Mouse (Mus musculus): ENCODE measurements around the gene 5730409E04Rik.

The 5730409E04Rik gene

DNA sequence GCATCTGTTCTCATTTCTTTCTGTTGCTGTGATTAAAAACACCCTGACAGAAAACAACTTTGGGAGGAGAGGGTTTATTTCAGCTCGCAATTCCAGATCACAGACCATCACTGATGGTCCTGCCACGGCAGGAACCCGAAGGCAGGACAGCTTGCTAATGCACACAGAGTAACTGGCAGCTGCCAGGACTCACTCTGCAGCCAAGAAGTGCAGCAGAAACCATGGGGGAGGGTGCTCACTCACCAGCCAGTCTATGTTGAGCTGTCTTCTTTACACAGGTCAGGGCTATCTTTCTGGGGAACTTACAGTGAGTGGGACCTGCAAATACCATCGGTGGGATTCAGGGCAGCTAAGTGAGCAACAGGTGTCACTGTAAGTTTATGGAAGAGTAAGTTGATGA, 27.8 kb downstream of the 5730409E04Rik start:
- no peak for DNase-seq (ENCODE audit: low read depth, low spot score)

DNA sequence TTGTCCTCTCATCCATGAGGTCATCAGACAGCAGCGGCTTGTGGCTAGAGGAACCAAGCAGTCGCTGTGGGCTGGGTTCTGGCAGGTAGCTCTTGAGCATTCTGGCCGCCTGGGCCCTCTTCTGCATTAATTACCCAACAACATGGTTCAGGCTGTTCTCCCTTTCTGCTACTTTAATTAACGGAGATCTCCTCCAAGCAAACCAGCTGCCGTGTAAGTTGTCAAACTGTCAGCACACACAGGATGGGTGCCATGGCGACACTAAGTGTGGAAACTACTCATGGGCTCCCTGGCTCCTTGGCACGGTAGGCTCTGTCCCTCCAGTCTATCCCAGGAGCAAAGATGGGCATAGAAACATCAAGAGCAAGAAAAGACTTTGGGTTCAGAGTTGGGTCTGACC, 29.7 kb downstream of the 5730409E04Rik start:
- DNase-seq (ENCODE audit: low read depth, low spot score), result no peak

DNA sequence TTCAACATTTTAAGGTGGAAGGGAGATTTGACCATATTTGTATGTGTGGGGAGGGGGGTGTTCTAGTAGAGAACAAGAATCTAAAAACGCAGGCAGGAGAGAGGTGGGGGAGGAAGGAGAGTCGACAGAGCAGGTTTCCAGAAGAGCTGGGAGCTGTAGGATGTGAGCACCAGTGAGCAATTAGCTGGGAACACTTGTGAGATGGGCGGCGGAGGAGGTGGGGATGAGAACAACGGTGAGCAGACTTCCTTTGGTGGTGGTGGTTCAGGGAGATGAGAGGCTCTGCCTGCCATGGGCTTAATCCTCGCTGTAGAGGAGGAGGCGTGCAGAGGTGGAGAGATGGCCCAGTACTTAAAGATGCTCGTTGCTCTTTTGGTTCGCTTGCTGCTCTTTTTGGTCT, 32.3 kb downstream of the 5730409E04Rik start:
- no peak for DNase-seq (ENCODE audit: low read depth, low spot score)

DNA sequence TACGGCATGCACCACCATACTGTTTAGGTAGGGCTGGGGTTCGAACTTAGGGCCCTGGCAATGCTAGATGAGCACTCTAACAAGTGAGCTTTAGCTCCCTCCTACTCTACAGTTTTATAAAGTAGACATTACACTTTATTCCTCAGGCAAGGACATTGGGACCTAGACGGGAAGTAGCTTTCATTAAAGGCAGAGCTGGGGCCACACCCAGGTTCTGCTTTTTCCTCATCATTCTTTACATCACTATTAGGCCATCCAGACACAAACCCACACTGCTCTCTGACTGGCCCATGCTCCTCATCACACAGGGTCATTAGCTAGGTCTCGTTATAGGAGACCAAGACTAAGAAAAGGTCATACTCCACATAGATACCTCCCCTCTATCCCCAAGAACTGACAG, 34.2 kb downstream of the 5730409E04Rik start:
- DNase-seq (ENCODE audit: low read depth, low spot score), result no peak

- DNase-seq (ENCODE audit: low read depth, low spot score), result no peak
Observed at GRCm38 (mm10) chr4:126644333-126644963, 34.8 kb downstream of the 5730409E04Rik start.

DNA sequence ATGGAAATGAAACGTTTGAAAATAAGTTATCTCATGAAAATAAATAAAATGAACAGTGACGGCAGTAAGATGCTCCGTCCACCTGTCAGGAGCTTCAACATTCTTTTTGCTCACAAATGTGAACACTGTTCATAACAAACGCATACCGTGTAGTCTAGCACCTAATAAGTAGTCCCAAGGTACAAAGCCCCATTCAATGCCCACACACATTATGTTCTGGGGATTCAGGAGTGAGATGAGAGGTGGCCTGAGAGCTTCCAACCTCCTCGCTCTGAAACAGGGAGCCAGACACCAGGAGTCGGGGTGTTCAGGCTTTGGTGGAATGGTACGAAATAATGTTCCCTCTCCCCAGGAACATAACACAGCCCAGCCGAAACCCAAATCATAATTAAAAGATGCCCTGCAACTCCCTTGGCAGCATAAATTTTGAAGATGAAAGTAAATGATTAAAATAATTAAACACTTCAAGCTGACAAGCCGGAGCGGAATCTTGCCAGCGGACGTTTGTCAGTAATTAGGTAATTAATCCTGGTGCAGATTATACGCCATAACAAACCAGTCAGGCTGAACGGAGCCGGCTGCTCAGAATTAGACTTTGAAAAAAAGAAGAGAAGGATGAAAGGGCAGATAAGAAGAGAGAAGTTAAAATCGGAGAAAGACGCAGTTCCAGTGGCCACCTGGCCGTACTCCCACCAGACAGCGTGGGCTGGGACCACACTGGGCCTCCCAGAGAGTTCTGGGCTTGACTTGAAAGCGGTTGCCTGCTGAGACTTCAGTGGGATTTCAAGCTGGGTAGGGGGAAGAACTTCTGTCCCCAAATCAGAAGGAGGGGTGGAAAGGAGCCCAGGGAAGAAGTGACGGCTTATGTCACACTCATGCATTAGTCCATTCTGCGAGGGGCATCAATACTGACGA, 38.6 kb downstream of the 5730409E04Rik start:
- no peak for DNase-seq (ENCODE audit: low read depth, low spot score)

DNA sequence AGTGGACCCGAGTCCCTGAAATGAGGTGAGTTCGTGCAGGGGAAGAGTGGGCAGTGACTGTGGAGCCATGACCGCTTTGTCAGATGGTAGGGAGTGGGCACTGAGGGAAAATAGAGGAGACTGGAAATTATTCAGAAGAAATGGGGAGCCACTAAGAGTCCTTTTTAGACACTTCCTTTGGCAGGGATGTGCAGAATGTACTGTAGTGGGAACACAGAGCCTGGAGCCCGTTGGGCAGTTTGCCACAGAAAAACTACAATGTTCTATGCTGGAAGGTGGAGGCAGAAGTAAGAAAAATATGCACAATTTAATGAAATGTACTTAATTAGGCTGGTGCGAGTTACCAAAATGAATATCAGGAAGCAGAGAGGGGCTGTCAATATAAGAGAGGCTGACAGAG, 43.5 kb downstream of the 5730409E04Rik start:
- DNase-seq (ENCODE audit: low read depth, low spot score), result no peak

DNA sequence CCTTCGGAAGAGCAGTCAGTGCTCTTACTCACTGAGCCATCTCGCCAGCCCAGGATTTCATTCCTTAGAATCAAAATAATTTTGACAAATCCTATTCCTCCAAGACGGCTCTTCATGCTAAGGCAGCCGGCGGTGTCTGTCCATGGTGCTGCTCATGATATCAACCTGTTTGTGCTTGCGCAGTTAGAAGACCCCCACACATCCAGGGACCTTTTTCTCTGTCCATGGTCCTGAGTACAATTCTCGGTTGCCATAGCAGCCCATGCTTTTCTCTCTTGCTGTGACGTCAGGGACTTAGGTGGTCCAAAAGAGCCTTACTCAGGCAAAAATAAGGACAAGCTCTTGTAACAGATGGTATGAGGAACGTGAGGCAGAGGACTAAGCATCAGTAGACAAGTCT, 45.7 kb downstream of the 5730409E04Rik start:
- no peak for DNase-seq (ENCODE audit: low read depth, low spot score)

GRCm38 (mm10) chr4:126661249-126661648, 51.6 kb downstream of the 5730409E04Rik start:
- no peak for DNase-seq (ENCODE audit: low read depth, low spot score)
